Mouse (Mus musculus) G1E (cell line): ENCODE measurements around the gene Nmi.

Experiments
- CTCF ChIP-seq: IDR thresholded peaks from 2 replicates; pipeline ENCODE4 v1.5.1; 2012; ENCODE audit warnings: low read depth, low read length, inconsistent platforms, mixed read lengths
- TAL1 ChIP-seq: conservative IDR thresholded peaks from 2 replicates; pipeline ENCODE4 v1.6.1; 2012; ENCODE audit warnings: low read depth, low read length, inconsistent platforms, mixed read lengths

DNA sequence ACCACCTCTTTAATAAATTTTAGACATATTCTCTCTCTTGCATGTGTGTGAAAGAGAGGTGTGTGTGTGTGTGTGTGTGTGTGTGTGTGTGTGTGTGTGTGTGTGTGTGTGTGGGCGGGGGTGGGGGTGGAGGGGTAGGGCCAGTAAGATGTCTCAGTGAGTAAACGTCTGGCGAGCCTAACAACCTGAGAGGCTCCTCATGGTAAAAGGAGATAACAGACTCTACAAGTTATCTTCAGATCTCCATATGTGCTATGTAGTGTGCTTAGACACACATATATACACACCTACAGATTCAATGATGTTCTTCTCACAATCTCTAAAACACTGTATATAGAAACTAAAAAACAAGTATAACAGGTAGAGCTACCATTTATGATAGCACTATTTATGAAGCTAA lies 34.5 kb downstream of the Nmi start:
- TF ChIP-seq CTCF (no peak), TAL1 (no peak)
